Mouse (Mus musculus) erythroblast, embryonic 14.5 days (primary cell): ENCODE data around the gene Pltp. TPM values are rescaled to one million over a fixed set of nuclear protein-coding genes. Genes with fewer than 3 reads are reported as not detected.

Experiments used
- H3K27me3 ChIP-seq: 2 replicates; pipeline ENCODE4 v1.6.1; 2012; ENCODE audit warnings: inconsistent platforms; ENCODE audit not compliant: control insufficient read depth
- H3K36me3 ChIP-seq: 2 replicates; pipeline ENCODE4 v1.6.1; 2012; ENCODE audit warnings: mild to moderate bottlenecking, inconsistent platforms; ENCODE audit not compliant: control insufficient read depth
- H3K4me1 ChIP-seq: 2 replicates; pipeline ENCODE4 v1.6.1; 2012; ENCODE audit warnings: inconsistent platforms; ENCODE audit not compliant: control insufficient read depth
- H3K4me3 ChIP-seq: replicated peaks from 2 replicates; pipeline ENCODE3; 2012; ENCODE audit warnings: moderate library complexity, mild to moderate bottlenecking, inconsistent platforms
- H3K9me3 ChIP-seq: 2 replicates; pipeline ENCODE4 v1.6.1; 2012; ENCODE audit warnings: low read length, inconsistent platforms, mixed read lengths; ENCODE audit not compliant: control insufficient read depth
- GATA1 ChIP-seq: IDR thresholded peaks from 2 replicates; pipeline ENCODE4 v1.6.1; 2012; ENCODE audit warnings: low read length, inconsistent platforms, mixed read lengths
- TAL1 ChIP-seq: IDR thresholded peaks from 3 replicates; pipeline ENCODE4 v1.6.1; 2012; ENCODE audit warnings: low read length, inconsistent platforms, mixed read lengths
- polyA plus RNA-seq: library from polyadenylated mRNA; stranded (reverse); fragments of >175 nt; gene quantifications from 2 replicates; pipeline ENCODE4 v1.2.3, GENCODE M21; 2012

The Pltp gene
- polyA plus RNA-seq, 1 experiment: 0.32 TPM

DNA sequence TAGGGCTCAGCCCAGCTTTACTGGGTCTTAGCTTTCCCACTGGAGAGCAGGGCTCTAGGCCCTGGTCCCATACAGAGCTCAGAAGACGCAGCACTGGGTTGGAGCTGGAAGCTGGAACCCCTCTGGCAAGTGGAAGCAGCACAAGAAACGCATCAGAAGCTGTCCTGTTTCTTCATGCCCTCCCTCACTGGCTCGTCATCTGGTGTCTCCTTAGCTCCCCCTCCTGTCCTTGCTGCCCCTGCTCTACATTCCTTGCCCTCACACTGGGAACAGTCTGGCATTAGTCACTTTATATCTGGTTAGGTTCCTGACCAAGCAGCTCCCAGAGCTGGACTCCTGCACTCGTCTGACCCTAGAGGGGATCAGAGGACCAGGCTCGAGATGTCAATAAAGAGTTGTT is 36.5 kb upstream of the Pltp start:
- Histone ChIP-seq H3K27me3 (no peaks in the 10 kb centered on the region), H3K4me3 (no peak overlapping the region), H3K36me3 (peaks cover 100% of the 10 kb centered on the region), H3K4me1 (no peaks in the 10 kb centered on the region), H3K9me3 (peaks cover 4% of the 10 kb centered on the region; the same call in 1 of the 2 replicates)
- TF ChIP-seq TAL1 (no peak), GATA1 (no peak)

DNA sequence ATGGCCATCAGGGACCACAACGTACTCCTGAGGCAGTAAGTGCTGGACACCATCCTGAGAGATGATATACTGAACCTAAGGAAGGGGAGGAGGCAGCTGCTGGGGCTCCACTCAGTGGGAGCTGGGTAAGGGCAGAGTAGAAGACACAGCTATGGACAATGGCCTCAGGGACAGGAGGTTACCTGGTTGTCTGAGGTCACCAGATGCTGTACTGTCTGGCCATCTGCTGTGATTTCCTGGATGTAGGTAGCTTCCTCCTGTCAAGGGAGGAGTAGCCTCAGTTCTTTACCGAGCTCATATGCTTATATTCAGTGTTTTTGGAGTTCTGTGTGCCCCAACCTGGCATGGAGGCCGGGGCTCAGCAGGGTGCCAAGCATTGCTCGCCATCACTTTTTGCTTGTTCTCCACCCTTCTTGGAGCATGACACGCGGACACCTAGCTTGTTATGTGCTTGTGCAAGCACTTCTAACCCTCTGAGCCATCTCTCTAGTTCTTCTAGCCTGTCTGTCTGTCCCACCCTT is 35.2 kb upstream of the Pltp start:
- TF ChIP-seq TAL1: no peak
- no peak for TF ChIP-seq GATA1

DNA sequence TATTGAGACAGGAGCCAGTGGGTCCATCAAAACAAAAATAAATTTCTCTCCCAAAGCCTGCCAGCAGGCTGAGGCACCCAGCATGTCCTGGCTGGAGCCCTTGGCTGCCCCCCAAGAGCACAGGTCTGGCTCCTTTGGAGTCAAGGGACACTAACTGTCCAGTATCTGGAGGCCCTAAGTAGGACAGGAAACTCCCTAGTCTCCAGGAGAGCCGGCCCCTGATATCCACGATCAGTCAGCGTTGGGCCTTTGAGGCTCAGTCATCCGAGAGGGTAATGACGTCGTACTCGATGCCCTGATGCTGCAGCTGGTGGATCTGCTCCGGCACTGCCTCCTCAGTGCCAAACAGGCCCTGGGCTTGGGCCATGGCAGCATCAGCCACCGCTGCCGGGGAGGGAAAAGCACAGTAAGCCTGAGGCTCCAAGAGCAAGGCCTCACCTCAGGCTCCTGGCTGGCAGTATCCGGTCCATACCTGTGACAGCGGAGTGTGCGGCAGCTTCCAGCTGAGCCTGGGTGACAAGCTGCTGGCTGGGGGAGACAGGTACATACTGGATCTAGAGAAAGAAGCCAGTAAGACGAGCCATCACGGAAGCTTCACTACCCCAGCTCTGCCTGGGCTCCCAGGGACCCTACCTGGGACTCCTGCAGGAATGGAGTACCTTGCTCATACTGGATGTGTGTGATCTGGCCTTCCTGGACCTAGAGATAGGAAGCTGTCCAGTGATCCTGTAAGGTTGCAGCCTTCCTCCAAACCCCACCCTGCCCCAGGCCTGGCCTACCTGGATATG is 34.6 kb upstream of the Pltp start:
- H3K9me3 ChIP-seq: peaks cover 4% of the 10 kb centered on the region; the same call in 1 of the 2 replicates
- no peak overlapping the region for H3K4me3 ChIP-seq
- H3K36me3 ChIP-seq: peaks cover 100% of the 10 kb centered on the region
- no peaks in the 10 kb centered on the region for H3K4me1 ChIP-seq
- TF ChIP-seq GATA1 (no peak), TAL1 (no peak)
- no peaks in the 10 kb centered on the region for H3K27me3 ChIP-seq

More for the DNA sequence above, 35.2 kb upstream of the Pltp start:
- H3K27me3 ChIP-seq: no peaks in the 10 kb centered on the region
- H3K4me3 ChIP-seq: no peak overlapping the region
- H3K4me1 ChIP-seq: no peaks in the 10 kb centered on the region
- H3K9me3 ChIP-seq: peaks cover 4% of the 10 kb centered on the region; the same call in 1 of the 2 replicates
- peaks cover 100% of the 10 kb centered on the region for H3K36me3 ChIP-seq

DNA sequence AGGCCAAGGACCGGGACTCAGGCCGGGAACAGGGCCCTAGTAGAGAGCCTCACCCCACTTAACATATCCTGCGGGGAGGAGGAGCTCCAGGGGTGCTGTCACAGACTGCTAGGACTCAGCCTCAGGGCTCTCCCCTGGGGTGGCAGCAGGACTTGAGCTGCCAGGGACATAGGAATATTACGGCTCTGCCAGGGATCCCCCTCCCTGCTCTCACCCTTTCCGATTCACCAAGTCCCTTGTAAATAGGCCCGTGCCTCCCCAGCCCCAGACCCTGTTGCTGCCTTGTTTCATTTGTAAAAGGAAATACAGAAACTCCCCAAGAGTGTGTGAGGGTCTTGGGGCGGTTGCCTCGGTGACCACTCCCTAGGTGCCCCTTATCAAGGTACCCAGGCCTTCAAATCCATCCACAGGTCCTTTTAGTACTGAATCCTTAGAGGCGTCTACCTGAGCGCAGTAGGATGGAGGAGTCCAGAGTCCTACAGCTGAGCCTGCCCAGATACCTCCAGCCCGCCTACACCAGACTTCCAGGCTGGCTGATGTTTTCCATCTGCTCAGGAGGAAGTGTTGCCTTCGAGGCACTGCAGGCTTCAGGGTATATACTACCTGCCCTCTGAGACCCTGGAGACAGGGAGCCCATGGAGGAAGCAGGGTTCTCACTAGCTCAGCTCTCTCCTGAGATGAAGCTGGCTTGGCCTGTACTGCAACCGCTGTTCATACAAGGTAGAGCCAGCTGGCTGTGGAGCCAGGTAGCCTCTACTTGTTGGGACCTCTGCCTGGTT is 33.7 kb upstream of the Pltp start:
- peaks cover 100% of the 10 kb centered on the region for H3K36me3 ChIP-seq
- H3K4me3 ChIP-seq: no peak overlapping the region
- TF ChIP-seq GATA1 (no peak), TAL1 (no peak)
- no peaks in the 10 kb centered on the region for H3K4me1 ChIP-seq
- peaks cover 4% of the 10 kb centered on the region; the same call in 1 of the 2 replicates for H3K9me3 ChIP-seq
- H3K27me3 ChIP-seq: no peaks in the 10 kb centered on the region

DNA sequence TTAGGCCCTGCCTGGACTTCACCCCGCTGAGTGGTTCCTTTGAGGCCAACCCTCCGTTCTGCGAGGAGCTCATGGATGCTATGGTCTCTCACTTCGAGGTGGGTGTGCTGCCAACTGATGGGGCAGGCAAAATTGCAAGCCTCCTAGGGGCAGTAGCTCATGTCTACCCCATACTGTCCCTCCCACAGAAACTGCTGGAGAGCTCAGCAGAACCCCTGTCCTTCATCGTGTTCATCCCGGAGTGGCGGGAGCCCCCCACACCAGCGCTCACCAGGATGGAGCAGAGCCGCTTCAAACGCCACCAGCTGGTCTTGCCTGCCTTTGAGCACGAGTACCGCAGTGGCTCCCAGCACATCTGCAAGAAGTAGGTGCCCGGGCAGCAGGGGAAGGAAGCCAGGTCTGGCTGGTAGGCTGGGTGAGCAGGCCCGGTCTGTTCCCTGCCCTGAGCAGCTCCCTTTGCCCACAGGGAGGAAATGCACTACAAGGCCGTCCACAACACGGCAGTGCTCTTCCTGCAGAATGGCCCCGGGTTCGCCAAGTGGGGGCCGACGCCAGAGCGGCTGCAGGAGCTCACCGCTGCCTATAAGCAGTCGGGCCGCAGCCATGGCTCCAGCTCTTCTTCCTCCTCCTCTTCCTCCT is 33.0 kb upstream of the Pltp start:
- TF ChIP-seq TAL1 (no peak), GATA1 (no peak)
- Histone ChIP-seq H3K4me3 (no peak overlapping the region), H3K4me1 (no peaks in the 10 kb centered on the region), H3K27me3 (no peaks in the 10 kb centered on the region), H3K9me3 (peaks cover 3% of the 10 kb centered on the region; the same call in 1 of the 2 replicates), H3K36me3 (peaks cover 100% of the 10 kb centered on the region)

DNA sequence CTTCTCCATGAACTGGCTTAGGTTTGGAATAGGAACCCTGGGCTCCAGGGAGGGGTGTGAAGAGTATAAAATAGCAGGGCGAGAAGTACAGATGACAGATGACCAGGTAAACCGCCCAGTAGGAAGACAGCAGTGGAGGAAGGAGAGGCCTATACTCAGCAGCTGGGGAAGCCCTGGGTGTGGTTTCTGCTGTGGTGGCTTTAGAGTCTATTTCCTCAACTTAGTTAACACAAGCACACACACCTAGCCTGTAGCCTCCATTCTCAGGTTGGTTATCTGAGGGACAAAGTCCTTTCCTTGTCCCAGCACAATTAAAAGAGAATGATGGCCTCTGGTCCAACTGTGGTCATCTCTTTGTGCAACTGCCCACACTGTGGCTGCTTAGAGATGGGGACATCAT is 32.4 kb upstream of the Pltp start:
- Histone ChIP-seq H3K9me3 (no peaks in the 10 kb centered on the region), H3K4me1 (no peaks in the 10 kb centered on the region), H3K4me3 (no peak overlapping the region), H3K36me3 (peaks cover 100% of the 10 kb centered on the region), H3K27me3 (no peaks in the 10 kb centered on the region)
- TF ChIP-seq TAL1 (no peak), GATA1 (no peak)

DNA sequence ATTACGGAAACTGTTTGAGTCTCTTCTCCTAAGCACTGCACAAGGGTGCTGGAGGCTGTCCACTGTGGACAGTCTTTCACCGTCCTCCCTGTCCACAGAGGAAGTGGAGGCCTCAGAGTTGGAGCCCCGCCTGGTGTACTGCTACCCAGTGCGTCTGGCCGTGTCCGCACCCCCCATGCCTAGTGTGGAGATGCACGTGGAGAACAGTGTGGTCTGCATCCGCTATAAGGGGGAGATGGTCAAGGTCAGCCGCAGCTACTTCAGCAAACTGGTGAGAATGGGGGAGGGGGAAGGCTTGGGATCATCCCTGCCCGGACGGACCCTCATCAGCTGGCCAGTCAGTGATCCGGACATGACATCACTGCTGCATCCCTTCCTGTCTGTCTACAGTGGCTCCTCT is 31.5 kb upstream of the Pltp start:
- H3K4me3 ChIP-seq: no peak overlapping the region
- H3K9me3 ChIP-seq: no peaks in the 10 kb centered on the region
- H3K27me3 ChIP-seq: no peaks in the 10 kb centered on the region
- TF ChIP-seq GATA1: no peak
- no peaks in the 10 kb centered on the region for H3K4me1 ChIP-seq
- H3K36me3 ChIP-seq: peaks cover 100% of the 10 kb centered on the region

DNA sequence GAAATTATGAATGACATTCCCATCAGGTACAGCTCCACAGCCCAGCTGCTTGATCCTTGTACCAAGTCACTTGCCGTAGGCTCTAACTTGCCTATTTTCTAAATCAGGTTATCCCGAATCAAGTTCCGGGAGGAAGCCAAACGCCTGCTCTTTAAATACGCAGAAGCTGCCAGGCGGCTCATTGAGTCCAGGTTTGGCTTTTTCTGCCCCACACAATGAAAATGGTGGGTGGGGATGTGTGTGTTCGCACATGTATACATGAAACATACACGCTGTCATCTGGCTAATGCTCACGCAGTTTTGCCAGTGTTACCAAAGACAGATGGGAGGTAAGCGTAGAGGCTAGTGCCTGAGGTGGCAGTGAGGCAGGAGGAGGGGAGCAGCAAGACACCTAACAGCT is 29.1 kb upstream of the Pltp start:
- TF ChIP-seq GATA1 (no peak), TAL1 (no peak)
- Histone ChIP-seq H3K27me3 (no peaks in the 10 kb centered on the region), H3K36me3 (peaks cover 93% of the 10 kb centered on the region), H3K4me1 (peaks cover under 1% of the 10 kb centered on the region; the same call in 1 of the 2 replicates), H3K4me3 (no peak overlapping the region), H3K9me3 (no peaks in the 10 kb centered on the region)

DNA sequence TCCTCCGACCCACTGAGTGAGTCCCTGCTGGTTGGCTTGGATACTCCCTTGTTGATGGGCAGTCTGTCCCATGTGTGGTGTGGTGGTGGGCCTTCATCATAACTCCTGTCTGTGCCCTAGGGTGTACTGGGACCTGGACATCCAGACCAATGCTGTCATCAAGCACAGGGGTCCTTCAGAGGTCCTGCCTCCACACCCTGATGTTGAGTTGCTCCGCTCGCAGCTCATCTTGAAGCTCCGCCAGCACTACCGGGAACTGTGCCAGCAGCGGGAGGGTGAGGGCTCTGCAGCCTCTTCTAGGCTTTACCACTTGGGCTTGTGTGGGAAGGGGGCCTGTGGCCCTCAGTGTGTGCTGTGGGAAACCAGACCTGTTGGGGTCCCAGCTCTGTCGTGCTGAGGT is 28.3 kb upstream of the Pltp start:
- no peak for TF ChIP-seq TAL1
- TF ChIP-seq GATA1: no peak
- Histone ChIP-seq H3K36me3 (peaks cover 92% of the 10 kb centered on the region), H3K9me3 (no peaks in the 10 kb centered on the region)

More for the DNA sequence above, 28.3 kb upstream of the Pltp start:
- Histone ChIP-seq H3K4me3 (no peak overlapping the region), H3K4me1 (peaks cover 9% of the 10 kb centered on the region), H3K27me3 (no peaks in the 10 kb centered on the region)
